Mouse (Mus musculus) spleen, adult 18-20 months (tissue): Measurements from ENCODE around the gene Zp2.

ENCODE experiments used
- DNase-seq, 2 experiments: peaks; one replicate each; pipeline ENCODE4 v3.0.0; 2022; ENCODE audit warnings: mixed read lengths in 2 of 2

Zp2 gene

DNA sequence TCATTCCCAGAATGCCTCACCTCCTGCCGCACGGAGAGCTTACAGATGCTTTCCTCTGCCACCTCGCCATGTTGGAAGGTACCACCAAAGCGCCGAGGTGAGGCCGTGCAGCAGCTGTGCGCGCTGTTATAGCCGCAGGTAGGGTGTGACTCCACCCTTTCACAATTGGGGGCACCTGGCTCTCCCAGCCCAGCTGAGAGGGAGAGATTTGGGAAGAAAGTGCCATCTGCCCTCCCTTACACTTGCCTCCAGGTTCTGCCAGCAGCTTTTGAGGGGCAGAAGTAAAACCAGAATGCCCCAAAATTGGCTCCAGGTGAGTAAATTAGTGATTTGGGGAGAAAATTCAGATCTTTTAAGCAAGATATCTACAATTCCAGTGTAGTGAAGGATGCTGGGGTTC, at the start of gene Zp2:
Gene Zp2 (minus strand): TSS at position 101 of the 400 bp plus-strand sequence.
- DNase-seq, result no peak

DNA sequence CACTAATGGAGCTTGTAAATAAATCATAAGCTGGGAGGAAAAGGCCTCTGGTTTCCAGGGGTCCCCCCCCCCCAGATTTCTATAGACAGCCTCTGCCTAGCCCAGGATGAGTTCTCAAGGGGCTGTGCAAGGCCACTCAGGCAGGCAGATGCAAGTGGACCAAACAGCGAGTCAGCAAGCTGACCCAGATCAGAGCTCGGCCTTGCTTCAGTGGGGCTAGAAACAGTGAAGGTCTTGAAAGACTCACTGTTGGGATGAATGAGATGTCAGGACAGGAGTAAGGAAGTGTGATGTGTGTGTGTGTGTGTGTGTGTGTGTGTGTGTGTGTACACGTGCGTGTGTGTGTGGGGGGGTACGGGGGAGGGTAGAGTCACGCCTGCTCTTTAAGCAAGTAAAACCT, 47.7 kb upstream of the Zp2 start:
- no peak for DNase-seq

DNA sequence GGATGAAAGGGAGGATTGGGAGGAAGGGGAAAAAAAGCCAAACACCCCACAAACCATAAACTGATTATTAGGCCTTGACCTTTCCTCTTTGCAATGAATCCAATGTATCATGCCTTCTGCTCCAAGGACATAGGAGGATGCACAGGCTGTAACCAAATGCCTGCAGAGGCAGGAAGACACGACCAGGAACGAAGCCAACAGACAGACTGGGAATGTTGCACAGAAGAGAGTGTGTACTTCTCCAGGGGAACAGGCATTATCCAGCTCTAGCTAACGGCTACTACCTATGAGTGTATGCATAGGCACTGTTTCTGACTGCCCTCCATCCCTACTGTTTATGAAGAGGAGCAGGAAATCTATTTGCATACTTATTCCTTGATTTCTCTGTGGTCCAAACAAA, 47.1 kb upstream of the Zp2 start:
- no peak for DNase-seq

DNA sequence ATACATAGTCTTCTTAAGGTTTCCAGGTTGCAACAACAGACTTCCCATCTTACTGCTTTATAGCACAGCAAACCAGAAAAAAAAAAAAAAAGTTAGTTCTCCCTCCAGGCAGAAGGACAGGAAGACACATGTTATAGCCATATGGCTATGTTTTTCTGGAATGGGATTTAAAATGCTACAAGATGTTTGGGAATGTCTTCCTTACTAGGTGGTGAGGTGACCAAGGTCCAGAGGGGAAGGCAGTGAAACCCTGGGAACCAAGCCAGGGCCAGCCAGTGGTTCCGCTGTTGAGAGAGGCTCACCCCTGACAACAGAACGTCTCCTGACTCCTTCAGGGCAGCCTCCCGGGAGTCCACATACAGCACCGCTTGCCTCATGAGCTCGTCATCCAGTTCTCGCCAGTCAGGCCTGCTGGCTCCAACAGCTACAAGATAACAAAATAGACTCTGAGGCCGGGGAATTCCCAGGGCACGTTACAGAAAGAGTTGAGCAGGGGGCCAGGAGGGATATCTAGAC, 45.1 kb upstream of the Zp2 start:
- no peak for DNase-seq

DNA sequence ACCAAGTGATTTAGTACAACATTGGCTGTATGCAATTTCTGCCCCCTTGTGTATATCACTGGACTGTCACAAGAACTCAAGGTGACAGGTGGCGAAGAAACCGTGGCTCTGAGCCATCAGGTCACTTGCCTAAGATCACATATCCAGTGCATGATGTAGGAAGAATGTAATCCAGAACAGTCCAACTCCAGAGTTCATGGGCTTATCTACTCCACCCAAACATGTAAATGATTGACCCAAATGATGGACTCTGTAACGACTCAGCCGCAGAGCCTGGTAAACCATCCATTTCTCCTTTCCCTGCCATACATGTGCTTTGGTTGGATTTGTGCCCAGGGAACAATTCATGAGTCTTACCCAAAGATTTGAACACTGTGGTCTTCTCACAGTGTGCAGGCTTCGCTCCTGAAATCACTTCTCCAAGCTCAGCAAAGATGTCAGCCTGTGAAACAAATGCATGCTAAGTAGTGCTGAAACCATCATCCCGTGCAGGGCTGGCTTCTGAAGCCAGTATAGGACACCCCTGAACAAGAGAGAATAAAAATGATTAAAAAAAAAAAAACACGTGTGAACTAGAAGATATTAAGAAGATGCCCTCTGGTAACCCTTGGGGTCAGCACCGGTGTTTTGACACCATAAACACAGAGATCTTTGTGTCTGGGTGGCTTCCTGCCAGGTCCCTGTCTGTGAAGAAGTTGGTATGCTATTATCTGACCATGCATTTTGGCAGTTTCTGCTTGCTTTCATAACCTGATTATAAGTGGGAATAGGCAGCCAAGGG, 44.5 kb upstream of the Zp2 start:
- DNase-seq, result no peak

DNA sequence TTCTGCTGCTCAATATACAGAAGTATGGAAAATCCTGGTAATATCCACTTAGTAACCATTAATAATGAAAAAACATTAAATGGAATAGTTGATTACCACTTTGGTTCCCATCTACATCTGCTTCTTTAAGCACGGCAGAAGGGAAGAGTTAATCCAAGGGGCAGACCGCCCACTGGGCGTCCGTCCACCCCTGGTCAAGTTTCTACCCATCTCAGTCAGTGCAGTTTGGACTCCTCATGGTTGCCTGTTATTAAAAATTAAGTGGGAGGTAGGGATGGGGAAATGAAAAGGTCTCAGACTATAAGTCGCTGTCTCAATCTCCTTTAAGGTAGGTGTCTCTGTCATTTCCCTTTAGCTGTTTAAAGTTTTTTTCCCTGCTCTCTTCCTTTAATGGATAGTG, 43.9 kb upstream of the Zp2 start:
- DNase-seq, result no peak

DNA sequence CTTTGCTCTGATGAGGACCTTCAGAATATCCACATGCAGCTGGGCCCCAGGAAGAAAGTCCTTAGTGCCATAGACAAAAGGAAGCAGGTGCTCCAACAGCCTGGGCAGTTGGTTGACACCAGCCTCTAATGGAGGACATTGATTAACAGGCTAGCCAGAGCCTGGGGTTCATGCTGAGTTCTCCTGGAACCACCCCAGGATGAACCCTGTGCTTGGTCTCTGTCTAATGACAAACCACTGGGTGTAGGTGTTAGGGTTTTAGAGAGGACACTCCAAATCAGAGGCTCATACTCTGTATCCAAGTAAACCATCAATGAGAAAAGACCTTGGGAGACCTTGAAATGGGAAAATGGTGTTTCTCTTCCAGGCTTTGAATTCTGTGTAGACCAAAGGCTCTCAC, 37.8 kb upstream of the Zp2 start:
- DNase-seq, result no peak

DNA sequence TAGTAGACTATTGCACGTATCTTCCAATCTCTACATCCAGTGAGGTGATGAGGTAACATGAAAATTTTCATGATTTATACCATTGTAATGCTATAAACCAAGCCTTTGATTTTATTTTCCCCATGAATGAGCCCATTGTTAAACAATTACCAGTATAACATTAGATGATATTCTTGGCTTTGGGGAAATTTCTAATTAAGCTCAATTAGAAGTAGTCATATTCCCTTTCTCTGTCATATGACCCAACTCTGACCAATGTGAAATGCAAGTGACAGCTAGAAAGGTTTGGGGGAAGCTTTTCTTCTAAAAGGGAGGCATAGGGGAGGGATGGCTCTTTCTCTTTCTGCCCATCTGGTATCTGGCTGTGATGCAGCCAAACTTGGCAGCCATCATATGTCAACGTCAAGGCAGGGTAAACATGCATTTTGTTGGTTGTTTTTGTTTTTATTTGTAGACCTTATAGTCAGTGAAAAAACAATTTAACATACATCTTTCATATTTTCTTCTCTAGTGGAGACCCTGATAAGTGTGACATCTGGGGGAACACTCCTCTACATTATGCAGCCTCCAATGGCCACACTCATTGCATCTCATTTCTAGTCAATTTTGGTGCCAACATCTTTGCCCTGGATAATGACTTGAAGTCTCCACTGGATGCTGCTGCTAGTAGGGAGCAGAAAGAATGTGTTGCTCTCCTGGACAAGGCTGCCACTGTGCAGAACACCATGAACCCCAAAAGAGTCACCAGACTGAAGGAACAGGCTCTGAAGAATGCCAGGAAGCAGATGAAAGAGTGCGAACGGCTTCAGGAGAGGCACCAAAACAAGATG, 36.5 kb upstream of the Zp2 start:
- no peak for DNase-seq

DNA sequence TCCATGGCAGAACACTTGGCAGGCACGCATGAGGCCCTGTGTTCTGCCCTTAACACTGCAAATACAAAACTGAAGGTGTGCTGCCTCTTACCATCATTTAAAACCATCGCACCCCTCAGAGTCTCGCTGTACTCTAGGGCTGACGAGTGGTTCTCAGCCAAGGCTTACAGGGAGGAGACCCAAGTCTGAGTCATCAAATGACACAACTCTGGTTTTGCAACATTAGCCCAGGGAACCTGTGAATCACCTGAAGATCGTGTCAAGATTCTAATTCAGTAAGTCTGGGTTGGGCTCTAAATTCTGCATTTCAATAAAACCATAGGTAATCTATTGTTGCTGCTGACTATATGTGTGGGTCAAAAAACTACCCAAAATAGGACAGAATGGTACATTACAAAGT, 35.5 kb upstream of the Zp2 start:
- no peak for DNase-seq

DNA sequence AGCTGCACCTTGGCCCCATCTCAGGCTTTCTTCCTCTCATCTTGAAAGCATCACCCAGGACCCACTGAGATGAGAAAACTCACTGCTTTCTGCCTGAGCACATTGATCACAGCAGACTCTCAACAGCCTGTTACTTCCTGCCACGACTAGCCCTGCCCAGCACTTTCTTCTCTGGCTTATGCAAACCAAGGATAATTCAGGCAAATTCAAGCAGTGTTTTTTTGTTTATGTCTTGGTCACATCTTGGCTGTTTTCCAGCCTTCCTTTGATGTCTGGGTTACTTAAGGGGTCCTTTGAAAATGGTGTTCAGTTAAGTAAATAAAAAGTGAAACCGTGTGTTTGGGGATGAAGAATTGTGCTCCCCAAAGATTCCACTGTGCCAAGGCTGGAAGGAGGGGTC, 33.8 kb upstream of the Zp2 start:
- no peak for DNase-seq

DNA sequence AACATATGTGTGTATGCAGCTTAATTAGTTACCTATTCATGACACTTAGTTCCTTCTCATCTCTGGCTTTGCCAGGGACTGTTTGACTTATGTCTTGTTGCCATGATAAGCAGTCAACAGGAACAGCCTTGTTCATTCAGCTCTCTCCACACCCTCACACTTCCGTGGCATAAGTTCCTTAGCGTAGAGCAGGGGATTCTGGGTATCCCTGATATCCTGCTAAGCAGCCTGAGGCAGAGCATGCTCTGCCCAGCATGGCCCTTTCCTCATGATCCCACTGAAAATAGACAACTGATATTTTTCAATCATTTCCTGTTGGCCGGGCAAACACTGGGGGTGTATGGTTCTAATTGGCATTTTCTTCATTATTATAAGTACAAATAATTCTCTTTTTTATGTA, 32.5 kb upstream of the Zp2 start:
- DNase-seq, result no peak

DNA sequence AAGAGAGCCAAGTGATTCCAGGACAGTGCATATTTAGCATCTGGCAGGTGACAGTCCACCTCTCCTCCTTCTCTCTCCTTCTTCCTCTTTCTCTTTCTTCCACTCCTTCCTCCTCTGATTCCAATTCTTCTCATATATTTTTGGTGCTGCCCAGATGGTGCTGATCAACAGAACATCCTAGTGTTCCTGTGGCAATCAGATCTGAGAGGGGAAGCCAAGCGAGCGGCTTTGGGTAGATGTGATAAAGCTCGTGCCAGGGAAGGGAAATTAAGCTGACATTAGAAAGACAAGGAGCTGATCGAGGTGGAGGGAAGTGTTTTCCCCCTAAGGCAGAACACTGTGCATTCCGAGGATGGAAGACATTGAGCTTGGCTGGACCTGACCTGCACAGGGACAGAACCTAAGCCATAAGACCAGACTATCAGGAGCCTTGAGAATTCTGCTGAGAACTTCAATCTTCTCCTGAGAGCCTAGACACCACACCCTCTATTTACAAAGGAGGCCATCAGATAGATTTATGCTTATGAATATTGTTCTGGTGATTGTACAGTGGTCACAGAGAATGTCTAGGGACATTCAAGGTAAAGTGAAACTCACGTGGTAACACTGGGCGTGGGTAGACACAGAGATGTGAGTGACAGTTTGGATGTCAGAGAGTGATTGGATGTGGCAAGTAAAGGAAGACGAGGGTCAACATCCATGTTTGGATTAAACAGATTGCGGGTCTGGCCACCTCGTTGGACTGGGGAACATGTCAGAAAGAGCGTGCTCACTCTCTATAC, 29.8 kb upstream of the Zp2 start:
- no peak for DNase-seq

DNA sequence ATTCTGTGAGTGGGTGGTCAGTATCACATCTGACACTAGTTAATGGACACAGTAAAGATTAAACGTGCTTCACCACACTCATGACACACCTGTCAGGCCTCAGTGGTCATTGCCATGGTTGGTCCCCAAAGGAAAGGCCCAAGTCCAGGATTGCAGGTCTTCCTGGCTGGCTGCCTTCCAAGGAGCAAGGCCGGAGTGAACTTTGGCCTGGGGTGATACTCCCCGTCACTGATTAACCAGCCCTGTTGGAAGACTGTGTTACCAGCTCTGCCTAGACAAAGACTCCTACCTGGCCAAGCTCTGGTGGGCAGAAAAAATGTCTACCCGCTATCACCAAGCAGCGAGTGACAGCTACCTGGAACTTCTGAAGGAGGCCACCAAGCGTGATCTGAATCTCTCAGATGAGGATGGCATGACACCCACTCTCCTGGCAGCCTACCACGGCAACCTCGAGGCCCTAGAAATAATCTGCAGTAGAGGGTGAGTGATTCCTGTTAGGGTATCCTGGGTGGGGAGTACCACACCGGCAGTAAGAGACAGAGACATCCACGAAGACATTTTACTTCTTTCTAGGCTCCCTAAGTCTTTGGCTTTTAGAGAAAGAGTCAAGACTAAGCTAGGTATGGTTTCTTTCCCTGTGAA, 28.6 kb upstream of the Zp2 start, which contains the start of gene Anks4b:
Gene Anks4b (plus strand): TSS at position 256 of the 642 bp plus-strand sequence.
- DNase-seq, result no peak

DNA sequence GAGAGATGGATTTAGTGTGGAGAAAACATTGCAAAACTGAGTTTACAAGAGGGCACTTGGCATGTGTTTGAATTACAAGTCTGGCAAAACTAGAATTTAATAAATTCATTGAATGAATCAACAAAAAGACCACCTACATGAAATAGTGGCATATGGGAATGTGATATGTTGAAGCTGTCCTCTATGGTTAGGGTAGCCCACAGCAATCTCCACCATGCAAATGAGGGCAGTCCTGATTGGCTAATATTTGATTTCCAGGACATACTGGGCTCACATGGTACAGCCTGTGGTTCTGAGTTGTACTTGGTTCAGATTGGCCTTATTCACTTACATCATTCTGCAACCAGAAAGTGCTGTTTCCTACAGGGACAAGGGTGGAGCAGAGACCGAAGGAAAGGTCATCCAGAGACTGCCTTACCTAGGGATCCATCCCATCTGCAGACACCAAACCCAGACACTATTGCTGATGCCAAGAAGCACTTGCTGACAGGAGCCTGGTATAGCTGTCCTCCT, 27.2 kb upstream of the Zp2 start:
- DNase-seq, result no peak

DNA sequence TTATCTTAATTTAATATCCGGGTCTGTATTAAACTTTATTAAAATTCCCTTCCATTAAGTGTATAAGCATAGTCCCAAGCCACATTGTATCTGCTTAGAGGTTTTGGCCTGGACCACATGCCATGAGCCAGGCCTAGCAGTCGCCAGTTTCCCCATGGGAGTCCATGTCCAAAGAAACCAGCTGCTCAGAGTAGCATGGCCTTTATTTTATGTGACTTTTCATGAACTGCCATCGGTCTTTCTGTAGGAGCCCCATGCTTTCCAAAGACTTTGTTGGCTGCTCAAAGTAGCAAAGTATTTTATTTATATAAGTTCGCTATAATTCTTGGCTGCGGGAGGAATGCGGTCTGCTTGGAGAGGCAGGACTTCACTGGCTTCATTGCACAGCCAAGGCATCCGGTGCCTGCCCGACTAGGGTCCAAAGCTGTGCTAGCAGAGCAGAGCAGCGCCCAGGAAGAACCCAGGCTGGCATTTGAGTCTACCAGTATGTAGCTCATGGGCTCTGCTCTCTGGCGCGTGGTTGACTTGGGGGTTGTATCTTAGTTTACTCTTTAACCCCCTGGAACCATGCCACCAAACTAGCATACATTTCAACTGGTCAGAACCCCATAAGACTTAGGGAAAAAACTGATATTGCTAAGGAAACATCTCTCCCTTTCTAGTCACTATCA, 18.6 kb upstream of the Zp2 start:
- DNase-seq, result no peak

DNA sequence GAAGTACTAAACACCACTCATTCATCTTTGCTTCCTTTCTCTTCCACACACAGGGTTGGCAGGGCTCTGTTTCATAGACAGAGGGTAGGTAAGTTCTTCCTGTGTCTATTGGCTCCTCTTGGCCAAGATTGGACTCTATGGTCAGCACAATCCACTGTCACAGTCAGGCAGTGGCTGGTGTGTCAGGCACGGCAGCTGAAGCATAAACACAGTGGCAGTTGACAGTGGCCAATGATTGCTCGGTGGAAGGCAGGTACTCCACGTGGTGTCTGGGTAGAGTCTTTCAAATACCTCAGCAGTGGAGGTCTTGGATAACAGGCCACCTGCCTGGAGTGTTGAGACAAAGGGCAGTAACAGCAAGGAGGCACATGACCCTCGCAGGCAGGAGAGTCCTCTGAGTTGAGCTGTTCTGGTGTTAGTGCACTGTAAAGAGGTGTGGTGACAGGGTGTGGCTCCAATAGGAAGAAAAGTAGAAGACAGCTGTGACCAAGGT, 13.1 kb upstream of the Zp2 start:
- no peak for DNase-seq

DNA sequence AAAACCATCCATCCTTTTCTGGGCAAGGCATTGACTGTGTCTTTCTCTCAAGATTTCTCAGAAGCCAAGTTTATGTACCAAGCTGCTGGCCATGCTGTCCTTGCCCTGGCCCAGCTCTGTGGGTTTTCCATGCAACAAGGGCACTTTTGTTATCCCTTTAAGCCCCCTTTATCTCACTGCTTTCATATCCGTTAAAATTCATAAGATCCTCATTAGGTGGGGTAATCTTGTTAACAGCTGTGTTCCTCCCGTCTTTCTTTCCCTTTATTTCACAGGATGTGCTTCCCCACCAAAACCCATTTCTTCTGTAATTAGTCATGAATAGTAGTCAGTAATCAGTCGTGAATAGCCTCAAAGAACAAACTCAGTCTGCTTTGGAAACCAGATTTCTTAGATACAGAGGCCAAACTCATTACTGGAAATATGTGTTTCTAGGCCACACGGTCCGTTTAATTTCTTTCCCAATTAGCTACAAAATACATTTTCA, 12.5 kb upstream of the Zp2 start:
- no peak for DNase-seq

DNA sequence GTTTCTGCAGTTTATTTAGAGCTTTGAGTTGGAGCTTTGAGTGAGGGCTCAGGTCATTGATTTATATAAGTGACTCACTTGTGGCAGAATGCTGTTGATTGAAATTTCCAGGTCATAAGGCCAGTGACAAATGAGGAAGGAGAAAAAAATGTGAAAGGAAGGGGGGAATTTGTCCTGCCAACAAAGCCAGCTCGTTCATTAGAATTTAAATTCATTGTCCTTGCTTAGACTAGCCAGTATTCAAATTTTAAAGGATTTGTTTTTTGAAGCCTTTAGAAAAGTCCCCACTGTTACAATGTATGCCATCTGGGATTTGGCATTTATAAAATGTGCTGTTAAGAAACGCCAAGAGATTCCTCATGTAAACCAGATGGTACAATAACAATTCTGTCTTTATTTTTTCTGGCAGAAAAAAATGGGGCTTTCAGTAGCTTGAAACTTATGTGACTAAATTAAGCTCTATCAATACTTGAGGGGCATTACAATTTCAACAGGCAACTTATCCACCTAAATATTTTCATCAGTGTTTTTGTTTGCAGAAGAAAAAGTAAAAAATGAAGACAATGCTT, 11.8 kb upstream of the Zp2 start:
- no peak for DNase-seq

DNA sequence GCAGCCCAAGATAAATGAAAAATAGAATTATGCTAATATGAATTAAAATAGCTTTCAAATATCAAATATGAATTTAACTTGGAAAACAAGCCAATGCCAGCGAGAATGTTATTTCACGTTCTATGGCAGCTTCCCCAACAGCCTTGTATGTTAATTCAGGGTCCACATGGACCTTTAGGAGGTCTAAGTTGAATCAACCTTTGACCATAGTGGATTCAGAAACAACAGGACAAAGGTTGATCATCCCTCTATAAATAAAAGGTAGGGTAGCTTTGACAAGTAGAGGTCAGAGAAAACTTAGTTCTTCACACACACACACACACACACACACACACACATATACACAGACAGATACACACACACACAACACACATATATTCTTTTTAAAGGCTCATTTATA, 5.8 kb upstream of the Zp2 start:
- no peak for DNase-seq

DNA sequence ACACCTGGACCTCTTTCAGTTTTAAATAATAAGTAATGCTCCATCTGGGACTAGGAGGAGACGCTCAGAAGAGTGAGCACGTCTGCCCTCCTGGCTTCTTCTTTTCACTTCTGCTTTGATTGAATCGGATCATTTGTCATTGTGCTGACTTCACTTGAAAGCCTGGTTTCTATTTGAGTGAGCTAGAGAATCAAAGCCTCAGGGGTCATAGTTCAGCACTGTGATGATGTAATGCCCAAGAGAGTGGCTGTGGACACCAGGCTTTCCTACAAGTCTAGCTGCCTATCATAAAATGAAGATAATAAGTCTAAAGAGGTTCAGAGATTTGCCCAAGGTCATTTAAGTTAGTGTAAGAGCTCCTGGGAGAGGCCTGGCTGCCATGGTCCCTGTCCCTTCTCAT, 5.2 kb upstream of the Zp2 start:
- no peak for DNase-seq

DNA sequence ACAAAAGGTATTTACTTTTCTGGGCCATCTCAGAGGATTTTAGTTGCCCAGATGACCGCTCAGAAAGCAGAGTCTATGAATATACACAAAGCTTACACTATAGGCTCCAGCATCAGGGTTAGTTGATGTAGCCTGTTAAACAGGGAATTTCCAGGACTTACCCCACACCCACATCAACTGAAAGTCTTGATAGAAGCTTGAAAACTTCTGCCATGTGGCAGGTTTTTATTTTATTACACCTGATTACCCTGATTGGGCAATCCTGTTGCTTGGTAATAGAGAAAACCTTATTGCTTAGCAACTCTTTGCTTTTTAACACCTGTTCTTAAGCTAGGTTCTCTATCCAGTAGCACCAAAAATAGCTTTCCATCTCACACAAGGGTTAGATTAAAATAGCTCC, 2.3 kb downstream of the Zp2 start:
- DNase-seq, result no peak
